Mouse (Mus musculus) gastrocnemius, postnatal 4 days (tissue): ENCODE results near the gene Foxj2. TPM values are rescaled to one million over a fixed set of nuclear protein-coding genes. Genes with fewer than 3 reads are reported as not detected.
A peak's percentile ranks its signal among the peaks of the same experiment; 100 is the strongest.

Source experiments
- DNase-seq, 2 experiments: peaks; one replicate each; pipeline ENCODE4 v3.0.0; 2021 to 2022; ENCODE audit warnings: low spot score in 2 of 2, mixed read lengths in 2 of 2
- long read RNA-seq, 2 experiments: library from polyadenylated mRNA; stranded (forward); transcript quantifications; one replicate each; pipeline ENCODE4 v2.0.0; 2021
- total RNA-seq, 2 experiments: library from RNA; stranded (reverse); gene quantifications; 2 replicates each; pipeline ENCODE4 v1.2.3; 2021

Foxj2 gene
- 10 to 100 TPM; 22.4 to 25.4 TPM for total RNA-seq
- long read RNA-seq, experiment 1, full-length matches to known transcripts: 15 of 37 reads
- long read RNA-seq, experiment 1, partial matches to known transcripts: 18 of 37 reads
- long read RNA-seq, experiment 1, other reads (novel, unspliced or antisense): 4 of 37 reads
- long read RNA-seq, experiment 2, full-length matches to known transcripts: 31 of 64 reads
- long read RNA-seq, experiment 2, partial matches to known transcripts: 27 of 64 reads
- long read RNA-seq, experiment 2, other reads (novel, unspliced or antisense): 6 of 64 reads

DNA sequence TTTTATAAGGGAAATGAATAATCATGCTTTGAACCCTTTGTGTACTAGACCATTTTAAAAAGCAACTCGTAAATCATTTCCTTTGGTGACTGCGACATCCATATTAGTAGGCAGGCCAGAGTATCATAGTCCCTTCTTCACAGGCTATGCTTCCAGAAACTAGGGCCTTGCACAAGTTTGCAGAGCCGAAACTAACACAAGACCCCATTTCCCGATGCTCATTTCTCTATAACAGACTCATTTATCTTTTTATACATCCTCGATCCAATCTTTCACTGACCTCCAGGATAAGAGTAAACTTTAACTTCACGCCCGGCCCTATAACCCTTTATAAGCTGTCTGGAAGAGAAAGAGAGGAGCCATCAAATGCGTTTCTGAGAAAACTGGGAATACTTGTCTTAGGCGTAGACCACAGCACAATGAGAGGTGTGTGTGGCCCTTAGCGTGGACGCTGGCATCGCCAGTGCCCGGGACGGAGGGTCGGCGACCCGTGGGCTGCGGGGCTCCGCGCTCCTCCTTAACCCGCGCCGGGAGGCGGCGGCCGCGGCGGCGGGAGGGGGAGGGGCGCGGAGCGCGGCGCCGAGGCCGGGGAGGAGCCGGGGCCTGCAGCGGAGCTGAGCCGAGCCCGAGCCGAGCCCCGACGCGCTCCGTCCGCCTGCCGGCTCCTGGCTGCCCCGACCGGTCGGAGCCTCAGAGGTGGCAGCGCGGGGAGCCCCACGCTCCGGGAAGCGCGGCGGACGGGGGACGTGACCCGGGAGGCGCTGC, at the start of gene Foxj2:
Foxj2 (plus strand) TSS at position 609 of the 765 bp plus-strand sequence.
- DNase-seq: peak; percentile 72 to 79

DNA sequence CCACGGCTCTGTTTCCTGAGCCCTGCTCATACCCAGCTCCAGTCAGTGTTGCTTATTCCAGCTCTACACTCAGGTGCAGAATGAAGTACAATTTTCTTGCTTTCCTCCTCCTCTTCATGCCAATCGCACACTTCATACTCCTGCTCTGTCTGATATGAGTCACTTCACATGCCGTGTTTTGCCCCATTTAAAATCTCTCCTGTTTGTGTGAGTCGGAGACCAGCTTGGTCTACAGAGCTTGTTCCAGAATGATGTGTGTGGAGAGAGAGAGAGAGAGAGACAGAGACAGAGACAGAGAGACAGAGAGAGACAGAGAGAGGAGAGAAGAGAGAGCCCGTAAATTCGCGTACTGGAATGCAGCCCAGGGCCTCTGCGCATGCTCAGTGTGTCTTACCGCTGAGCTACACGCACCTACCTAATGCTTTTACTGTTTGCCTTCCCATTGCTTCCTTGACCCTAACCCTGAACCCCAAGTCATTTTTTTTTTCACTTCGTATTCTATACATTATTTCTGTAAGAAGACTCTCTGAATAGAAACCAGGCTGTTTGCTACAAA, 48.9 kb upstream of the Foxj2 start:
- DNase-seq: no peak

DNA sequence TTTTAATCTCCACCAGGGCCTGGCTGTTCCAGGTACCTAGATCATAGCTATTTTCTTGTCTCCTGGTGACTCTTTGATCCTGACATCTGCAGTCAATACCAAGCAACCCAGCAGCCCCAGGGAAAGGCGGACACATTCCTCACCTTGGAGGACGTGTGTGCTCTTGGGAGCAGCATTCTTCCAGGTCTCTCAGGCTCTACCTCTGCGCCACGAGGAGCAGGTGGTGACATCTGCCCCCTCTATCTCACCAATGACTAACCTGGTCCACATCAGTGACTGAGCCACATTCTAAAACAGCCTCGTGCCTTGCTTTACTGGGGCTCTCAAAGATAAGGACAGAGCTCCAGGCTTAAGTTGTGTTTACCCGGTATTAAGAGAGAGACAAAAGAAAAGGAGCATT, 47.0 kb upstream of the Foxj2 start:
- DNase-seq: no peak

DNA sequence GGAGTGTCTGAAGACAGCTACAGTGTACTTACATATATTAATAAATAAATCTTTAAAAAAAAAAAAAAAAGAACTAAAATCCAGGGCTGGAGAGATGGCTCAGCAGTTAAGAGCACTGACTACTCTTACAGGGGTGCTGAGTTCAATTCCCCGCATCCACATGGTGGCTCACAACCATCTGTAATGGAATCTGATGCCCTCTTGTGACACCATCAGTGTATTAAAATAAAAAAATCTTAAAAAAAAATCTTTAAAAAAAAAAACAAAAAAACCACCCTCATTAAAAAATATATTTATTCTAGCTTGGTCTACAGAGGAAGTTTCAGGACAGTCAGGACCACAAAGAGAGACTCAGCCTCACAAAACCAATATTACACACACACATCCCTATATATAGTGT, 45.4 kb upstream of the Foxj2 start:
- no peak for DNase-seq

DNA sequence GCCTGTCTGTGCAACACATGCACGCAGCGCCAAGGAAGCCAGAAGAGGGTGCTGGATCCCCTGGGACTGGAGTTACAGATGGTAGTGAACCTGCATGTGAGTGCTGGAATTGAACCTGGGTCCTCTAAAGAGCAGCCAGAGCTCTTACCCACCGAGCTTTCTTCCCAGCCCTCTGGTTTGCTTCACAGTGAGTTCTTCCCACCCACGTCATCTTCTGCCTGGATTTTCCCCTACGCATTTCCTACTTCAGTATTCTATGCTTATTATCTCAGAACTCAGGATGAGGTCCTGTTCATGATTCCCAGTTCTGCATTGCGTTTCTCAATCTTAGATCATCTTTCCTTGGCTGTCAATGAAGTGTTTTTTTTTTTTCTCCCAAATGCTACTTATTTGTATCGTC, 43.7 kb upstream of the Foxj2 start:
- DNase-seq: no peak

DNA sequence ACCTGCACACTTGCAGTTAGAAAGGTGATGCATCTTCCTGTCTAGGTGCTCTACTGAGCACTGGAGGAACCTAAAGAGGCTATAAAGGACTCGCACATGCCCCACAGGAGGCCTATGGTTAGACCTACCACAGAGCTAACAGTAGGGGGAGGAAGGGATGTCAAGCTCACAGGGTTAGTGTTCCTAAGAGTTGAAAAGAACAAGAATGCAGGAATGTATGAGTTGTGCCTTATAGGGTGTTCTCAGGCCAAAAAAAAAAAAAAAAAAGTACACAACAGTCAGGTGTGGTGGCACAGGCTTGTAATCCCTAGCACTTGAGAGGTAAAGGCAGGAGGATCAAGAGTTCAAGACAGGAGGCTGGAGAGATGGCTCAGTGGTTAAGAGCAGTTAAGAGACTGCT, 39.8 kb upstream of the Foxj2 start:
- DNase-seq: no peak

DNA sequence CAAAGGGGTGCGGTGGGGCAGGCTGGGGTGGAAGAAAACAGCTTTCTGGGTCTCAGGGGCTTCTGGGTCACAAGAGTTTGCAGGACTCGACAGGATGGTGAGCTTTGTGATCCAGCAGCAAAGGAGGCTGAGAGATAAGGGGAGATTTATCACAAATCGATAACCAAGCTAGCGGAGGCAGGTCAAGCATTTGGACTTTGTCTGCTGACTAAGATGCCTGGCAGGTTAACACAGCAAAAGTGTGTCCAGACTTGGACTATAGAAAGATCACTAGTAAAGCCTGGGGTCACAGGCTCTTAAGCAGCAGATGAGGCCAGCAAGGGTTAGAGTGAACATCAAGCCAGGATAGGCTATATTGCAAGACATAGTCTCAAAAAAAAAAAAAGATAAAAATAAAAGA, 38.5 kb upstream of the Foxj2 start:
- DNase-seq: no peak

DNA sequence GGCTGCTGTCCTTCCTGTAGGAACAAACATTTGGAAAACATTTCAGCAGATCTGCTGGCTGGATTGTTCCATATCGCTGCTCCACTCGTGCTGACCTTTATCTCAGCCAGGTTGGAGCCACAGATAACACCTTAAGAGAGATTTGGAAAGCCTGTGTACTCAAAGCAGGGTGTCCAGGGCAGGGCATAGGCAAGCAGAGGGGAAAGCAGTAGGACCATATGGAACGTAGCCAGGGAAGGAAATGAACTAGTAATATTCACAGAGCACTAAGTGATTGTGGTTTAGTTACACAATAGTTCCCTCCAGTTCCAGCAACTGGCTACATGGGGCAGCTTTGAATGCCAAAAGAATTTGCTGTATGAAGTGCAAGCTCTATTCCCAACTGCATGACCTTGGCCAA, 37.5 kb upstream of the Foxj2 start:
- no peak for DNase-seq

DNA sequence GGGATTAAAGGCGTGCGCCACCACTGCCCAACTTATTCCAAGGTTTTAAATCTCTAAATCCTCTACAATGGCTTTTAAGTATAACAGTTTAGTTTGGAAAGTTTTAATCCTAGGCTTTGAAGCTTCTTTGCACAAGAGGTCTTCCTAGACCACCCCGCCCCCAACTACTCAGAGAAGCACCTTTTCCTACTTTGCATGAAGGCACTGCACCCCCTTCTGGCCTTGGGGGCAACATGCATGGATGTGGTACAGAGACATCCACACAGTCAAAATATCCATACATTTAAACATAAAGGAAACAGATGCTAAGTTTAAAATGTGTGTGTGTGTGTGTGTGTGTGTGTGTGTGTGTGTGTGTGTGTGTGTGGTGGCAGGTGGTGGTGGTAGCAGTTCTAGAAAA, 34.8 kb upstream of the Foxj2 start:
- no peak for DNase-seq

DNA sequence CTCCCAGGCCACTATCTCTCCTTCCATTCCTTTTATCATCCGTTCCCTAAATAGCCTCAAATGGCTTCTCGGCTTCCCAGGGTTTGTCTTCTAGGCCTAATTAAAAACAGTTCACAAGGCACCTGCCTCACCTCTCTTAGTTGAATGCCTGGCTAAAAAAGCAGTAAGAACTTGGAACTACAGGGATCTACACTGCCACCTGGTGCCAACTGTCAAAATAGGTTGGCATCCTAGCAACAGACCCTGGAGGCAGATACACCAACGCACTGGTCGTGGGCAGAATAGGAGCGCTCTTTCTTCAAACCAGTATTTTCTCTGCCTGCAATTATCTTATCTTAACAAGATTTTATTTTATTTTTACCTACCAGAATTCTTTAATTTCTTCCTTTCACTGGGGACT, 33.4 kb upstream of the Foxj2 start:
- DNase-seq: no peak

DNA sequence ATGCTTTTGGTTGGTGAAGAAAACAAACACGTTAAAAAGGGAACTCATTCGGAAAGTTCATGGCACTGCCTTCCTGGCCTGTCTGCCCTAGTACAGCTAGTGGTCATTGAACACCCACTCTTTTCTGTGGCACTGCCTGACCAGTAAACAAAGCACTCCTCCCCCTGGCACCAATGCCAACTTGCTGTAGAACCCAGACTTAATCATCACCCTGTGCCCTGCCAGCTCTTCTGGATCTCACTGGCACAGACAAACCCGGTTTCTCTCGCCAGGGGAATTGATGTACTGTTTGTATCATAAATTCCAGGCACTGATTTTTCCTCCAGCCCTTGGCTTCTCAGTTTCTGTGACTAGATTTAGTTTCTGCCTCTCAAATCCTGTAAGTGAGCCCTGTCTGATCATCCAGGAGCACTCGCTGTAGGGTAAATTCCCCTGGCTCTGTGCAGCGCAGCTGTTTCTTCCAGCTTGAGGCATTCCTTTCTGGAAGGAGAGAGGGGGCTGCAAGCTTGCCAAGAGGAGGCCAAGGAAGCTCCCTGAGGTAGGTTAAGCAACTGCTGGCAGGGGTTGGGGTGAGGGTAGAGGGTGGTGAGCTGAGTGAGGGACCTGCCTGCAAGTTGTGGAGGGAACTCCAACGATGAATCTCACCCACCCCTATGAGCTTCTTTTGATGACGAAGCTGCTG, 24.3 kb upstream of the Foxj2 start:
- DNase-seq: peak in 1 of 2 experiments; percentile 34

DNA sequence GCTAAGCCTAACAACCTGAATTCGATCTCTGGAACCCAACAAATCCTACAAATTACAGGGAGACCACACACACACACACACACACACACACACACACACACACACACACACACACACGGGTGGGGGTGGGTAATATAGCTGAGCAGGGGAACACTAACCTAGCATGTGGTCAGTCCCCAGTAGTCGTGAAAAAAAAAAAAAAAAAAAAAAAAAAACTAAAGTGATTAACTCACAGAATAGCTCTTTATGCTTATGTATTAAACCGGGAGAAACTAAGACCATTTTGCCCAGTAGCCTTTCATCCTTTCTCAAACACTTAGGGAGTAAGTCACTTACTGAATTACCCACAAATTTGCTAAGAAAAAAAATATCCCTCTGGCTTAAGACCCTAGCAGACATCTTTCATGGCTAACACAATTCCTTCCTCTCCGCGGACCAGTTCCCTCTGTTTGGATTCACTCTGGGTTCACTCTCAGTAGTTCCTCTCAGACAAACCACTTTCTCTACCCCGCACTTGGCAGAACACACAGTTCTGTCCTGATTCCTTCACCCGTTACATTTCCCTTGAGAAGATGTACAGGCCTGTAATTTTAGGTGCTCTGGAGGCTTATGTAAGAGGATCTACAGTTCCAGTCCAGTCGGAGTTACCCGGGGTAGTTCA, 18.9 kb upstream of the Foxj2 start:
- no peak for DNase-seq

DNA sequence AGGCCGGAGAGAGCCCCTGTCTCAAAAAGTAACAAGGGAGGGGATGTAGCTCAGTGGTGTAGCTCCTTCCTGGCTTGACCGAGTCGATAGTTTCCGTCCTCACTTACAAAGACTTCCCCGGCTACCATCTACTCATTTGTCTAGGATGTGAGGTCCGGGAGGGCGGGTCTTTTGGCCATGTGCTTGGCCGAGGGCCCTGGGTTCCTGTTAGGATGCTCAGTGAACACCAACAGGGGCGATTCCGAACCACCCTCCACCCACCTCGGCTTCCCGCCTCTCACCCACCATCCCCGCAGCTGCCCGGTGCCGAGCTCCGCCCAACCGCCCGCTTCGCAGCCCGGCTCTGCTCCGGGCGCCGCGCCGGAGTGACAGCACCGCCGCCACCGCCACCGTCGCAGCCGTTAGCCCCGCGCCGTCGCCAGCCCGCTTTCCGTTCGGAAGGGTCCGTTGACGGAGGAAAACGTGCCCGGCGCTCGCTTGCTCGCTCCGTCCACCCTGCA, 18.4 kb upstream of the Foxj2 start, which contains the start of gene Slc2a3:
Slc2a3 (minus strand) TSS at position 340 of the 500 bp plus-strand sequence.
- DNase-seq: peak; percentile 52 to 58

DNA sequence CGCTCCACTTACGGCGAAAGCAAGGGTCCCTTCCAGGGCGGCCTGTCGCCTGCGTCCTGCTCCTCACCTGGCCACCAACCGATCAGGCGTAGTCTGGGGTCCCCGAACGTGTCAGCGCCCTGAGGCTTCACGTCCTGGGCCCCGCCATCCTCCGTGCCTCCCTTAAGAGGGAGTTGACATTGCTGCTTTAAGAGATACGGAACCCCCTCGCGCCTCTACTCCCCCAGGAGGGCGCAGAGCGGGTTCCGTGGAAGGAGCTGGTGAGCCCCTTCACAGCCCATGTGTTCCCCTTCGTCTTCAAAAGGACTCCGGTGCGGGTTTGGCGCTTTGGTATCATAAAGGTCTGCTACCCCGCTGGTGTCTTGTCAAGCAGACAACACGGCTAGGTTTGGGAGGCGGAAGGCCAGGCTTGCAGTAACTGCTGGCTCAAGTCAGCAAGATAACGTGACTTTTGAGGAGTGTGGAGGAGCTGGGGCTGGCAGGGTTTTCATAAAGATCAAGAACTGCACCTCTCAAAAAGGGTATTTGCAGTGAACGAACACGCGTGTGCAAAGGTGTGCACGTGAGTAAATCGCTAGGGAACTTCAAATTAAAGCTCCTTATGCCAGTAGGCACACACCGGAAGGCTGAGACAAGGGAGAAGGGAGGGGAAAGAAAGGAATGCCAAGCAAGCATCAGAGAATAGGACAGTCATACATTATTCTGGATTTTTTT, 17.8 kb upstream of the Foxj2 start:
- peak in 1 of 2 experiments; percentile 30 for DNase-seq

DNA sequence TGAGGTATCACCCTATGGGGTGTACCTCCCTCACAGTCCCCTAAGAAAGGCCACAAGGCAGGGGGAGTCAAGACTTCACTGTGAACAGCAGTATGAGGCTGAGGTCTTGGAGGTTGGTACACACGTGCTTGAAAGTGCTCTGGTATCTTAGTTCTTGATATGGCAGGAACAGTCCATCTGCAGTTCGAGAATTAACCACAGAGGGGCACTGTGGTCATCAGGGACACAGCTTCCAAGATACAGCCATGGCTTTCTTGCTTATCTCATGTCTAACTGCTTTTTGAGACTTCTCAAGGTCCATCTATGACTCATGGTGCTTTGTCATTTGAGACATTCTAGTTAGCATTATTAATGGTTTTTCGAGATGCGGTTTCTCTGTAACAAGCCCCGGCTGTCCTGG, 15.3 kb upstream of the Foxj2 start:
- peak; percentile 41 to 71 for DNase-seq

DNA sequence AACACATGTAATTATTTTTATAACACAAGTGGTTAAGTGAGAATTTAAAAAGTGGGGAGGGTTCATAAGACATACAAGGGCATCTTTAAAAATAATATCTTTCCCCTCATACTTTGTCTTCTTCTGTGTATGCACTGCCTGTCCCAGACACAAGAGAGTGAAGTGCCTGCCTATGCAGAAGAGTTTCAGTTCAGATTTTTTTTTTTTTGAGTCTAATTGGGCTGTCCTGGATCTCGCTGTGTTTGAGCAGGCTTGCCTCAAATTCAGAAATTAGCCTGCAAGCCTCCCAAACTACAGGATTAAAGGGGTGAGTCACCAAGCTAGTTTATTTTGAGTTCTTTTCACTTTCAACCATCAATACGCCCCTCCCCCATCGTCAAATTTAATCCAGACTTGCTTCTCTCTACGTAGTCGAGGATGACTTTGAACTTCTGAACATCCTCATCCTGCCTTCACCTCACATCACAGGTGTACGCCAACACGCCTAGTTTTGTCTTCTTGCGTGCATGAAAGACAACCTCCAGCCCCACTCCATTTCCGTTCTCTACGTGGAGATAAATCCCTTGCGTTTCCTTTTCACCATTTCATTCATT, 9.6 kb upstream of the Foxj2 start:
- no peak for DNase-seq

DNA sequence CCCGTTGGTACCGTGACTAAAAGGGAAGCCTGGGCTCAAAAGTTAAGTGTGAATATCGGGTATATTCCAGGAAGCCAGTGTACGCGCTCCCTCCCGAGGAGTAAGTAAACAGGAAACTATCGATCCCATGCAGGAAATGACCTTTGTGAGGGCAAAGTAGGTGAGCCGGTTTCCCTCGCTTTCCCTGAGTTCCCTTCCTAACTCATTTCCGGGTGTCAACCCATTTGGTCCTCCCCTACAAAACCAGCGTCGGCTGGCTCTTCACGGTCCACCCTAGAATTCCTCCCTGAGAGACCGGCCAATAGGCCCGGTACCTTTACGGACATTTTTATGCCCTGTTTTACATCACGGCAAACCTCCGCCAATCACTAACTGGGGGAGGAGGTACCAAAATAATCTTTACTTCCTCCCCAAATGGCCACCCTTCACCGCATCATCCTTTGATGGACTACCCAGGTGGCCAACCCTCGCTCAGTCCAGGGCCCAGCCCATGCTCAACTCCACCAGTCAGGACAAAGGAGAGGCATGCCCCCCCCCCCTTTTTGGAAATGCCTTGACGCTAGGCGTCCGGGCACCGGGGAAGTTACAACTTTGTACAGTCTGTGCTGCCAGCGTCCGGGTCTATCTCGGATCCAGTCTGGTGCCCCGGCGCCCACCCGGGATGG, 9.0 kb upstream of the Foxj2 start:
- DNase-seq: peak; percentile 86 to 97

DNA sequence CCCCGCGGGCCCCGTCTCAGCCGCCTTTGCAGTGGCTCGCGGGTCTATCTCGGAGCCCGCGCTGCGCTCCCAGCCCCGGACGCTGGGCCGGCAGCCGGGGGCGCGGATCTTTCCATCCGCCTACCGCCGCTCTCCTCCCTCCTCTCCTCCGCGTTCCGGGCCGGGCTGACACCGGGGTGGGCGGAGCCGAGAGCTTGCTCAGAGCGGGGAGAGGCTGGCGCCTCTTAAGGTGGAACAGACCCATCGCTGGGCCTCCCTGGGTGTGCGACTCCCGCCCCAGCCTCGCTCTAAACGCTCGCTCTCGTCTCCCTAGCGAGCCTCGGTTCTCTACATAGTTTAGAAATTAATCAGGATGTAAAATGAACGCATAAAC, 8.4 kb upstream of the Foxj2 start:
- peak; percentile 92 to 95 for DNase-seq

DNA sequence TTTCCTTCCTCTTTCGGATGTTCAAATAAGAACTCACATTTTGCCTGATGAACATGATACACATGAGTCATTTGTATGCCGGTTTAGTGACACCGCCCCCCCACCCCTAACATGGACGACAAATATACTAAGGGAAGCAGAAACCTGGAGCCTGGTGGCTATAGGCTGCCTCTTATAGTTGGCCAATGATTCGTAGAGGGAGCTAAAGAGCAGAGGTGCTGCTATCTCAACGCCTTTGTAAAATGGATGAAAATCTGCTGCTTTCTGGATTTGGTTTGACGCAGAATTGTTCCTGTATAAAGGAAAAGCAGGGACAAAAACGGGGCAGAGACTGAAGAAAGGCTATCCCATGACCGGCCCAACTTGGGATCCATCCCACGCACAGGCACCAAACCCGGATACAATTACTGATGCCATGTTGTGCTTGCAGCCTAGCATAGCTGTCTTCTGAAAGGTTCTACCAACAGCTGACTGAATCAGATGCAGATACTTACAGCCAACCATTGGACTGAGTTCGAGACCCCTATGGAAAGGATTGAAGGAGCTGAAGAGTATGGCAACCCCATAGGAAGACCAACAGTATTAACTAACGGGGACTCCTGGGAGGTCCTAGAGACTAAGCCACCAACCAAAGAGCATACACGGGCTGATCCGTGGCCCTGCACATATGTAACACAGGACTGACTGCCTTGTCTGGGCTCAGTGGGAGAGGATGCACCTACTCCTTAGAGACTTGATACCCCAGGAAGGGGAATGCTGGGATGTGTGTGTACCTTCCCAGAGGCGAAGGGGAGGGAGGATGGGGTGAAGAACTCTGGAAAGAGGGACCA, 7.7 kb upstream of the Foxj2 start:
- peak in 1 of 2 experiments; percentile 30 for DNase-seq
